Mouse (Mus musculus): Measurements from ENCODE around the gene Mkrn3. TPM values are rescaled to one million over a fixed set of nuclear protein-coding genes. Genes with fewer than 3 reads are reported as not detected.
A peak's percentile ranks its signal among the peaks of the same experiment; 100 is the strongest.

The Mkrn3 gene
- polyA plus RNA-seq, 1 experiment from 2014 or later, result 6.2 TPM

- Histone ChIP-seq H3K4me3 (ENCODE audit: low read depth, low read length) (0 out of 2 replicates have a peak overlapping the region, but pooled peaks have one; percentile 6), H3K27ac (ENCODE audit: low read length) (no peak overlapping the region), H3K4me2 (replicated peaks; ENCODE audit: low read depth, low read length) (peak overlapping the region; percentile 33), H3K9me3 (ENCODE audit: control insufficient read depth, low read depth, low read length) (no peaks in the 10 kb centered on the region), H3K27me3 (ENCODE audit: control insufficient read depth, insufficient read depth, low read length) (no peaks in the 10 kb centered on the region), H3K9ac (replicated peaks; ENCODE audit: low read depth, low read length) (no peak overlapping the region), H3K36me3 (ENCODE audit: control insufficient read depth, insufficient read depth, low read length) (no peaks in the 10 kb centered on the region), H3K4me1 (ENCODE audit: control insufficient read depth, insufficient read depth, low read length) (no peaks in the 10 kb centered on the region)
- WGBS, result 48% methylated on average over 19 of the region's 19 CpGs
- no peak for ATAC-seq (ENCODE audit: insufficient number of reproducible peaks, insufficient read depth, low FRiP score, low read depth)
These were observed 13.3 kb downstream of the Mkrn3 start for GRCm38 (mm10) chr7:62406573-62407050.

GRCm38 (mm10) chr7:62392202-62392601 lies 27.7 kb downstream of the Mkrn3 start:
- H3K4me2 ChIP-seq (replicated peaks; ENCODE audit: low read depth, low read length), result no peak overlapping the region
- no peak overlapping the region for H3K27ac ChIP-seq (ENCODE audit: low read length)
- WGBS, result 45% methylated on average over 1 of the region's 1 CpGs
- H3K9ac ChIP-seq (replicated peaks; ENCODE audit: low read depth, low read length), result no peak overlapping the region
- H3K9me3 ChIP-seq (ENCODE audit: control insufficient read depth, low read depth, low read length), result no peaks in the 10 kb centered on the region
- H3K4me3 ChIP-seq (ENCODE audit: low read depth, low read length), result no peak overlapping the region
- no peaks in the 10 kb centered on the region for H3K4me1 ChIP-seq (ENCODE audit: control insufficient read depth, insufficient read depth, low read length)
- no peaks in the 10 kb centered on the region for H3K27me3 ChIP-seq (ENCODE audit: control insufficient read depth, insufficient read depth, low read length)
- ATAC-seq (ENCODE audit: insufficient number of reproducible peaks, insufficient read depth, low FRiP score, low read depth), result no peak
- no peaks in the 10 kb centered on the region for H3K36me3 ChIP-seq (ENCODE audit: control insufficient read depth, insufficient read depth, low read length)

DNA sequence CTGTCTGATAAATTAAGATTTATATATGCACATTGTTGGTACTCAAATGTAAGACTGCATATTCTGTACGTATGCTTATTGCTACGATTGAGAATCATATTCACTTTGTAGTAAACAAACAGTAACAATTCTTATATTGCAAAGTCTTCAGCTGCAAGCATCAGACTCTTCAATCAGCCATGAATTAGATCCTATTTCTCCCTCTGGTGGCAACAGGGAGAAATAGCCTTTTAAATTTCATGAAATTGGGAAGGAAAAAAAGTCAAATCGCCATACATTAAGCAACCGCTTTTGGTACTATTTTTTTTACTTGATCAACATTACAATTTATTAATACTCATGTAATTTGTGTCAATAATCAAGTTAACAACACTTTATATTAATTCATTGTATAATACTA lies 31.6 kb downstream of the Mkrn3 start:
- no peaks in the 10 kb centered on the region for H3K36me3 ChIP-seq (ENCODE audit: control insufficient read depth, insufficient read depth, low read length)
- ATAC-seq (ENCODE audit: insufficient number of reproducible peaks, insufficient read depth, low FRiP score, low read depth), result no peak
- no peak overlapping the region for H3K9ac ChIP-seq (replicated peaks; ENCODE audit: low read depth, low read length)
- no peaks in the 10 kb centered on the region for H3K27me3 ChIP-seq (ENCODE audit: control insufficient read depth, insufficient read depth, low read length)
- H3K27ac ChIP-seq (ENCODE audit: low read length), result no peak overlapping the region
- H3K4me1 ChIP-seq (ENCODE audit: control insufficient read depth, insufficient read depth, low read length), result no peaks in the 10 kb centered on the region
- 44% methylated on average over 4 of the region's 4 CpGs for WGBS
- no peak overlapping the region for H3K4me2 ChIP-seq (replicated peaks; ENCODE audit: low read depth, low read length)
- H3K9me3 ChIP-seq (ENCODE audit: control insufficient read depth, low read depth, low read length), result no peaks in the 10 kb centered on the region
- H3K4me3 ChIP-seq (ENCODE audit: low read depth, low read length), result no peak overlapping the region

DNA sequence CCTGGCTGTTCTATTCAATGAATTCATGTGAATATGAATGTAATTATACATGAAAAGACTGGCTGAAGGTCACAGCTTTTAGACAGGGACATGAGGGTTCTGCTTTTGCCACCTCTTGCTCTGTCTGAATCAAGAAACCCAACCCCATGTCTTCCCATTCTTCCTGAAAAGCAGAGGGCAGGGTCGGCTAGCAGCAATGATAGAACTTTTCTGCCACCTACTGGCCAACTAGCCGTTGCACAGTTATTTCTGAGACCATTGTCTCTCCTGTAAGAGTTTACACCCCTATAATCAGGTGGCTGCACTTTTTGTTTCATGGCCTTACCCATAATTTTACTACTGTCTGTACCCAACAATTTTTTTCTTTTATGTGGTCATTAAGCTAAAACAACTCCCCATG lies 37.5 kb downstream of the Mkrn3 start:
- Histone ChIP-seq H3K27ac (ENCODE audit: low read length) (no peak overlapping the region), H3K9me3 (ENCODE audit: control insufficient read depth, low read depth, low read length) (no peaks in the 10 kb centered on the region; the same call in 1 of the 2 replicates), H3K4me1 (ENCODE audit: control insufficient read depth, insufficient read depth, low read length) (no peaks in the 10 kb centered on the region), H3K4me2 (replicated peaks; ENCODE audit: low read depth, low read length) (no peak overlapping the region), H3K9ac (replicated peaks; ENCODE audit: low read depth, low read length) (no peak overlapping the region), H3K4me3 (ENCODE audit: low read depth, low read length) (no peak overlapping the region), H3K27me3 (ENCODE audit: control insufficient read depth, insufficient read depth, low read length) (no peaks in the 10 kb centered on the region), H3K36me3 (ENCODE audit: control insufficient read depth, insufficient read depth, low read length) (no peaks in the 10 kb centered on the region)
- 5% methylated on average over 2 of the region's 2 CpGs for WGBS
- no peak for ATAC-seq (ENCODE audit: insufficient number of reproducible peaks, insufficient read depth, low FRiP score, low read depth)

DNA sequence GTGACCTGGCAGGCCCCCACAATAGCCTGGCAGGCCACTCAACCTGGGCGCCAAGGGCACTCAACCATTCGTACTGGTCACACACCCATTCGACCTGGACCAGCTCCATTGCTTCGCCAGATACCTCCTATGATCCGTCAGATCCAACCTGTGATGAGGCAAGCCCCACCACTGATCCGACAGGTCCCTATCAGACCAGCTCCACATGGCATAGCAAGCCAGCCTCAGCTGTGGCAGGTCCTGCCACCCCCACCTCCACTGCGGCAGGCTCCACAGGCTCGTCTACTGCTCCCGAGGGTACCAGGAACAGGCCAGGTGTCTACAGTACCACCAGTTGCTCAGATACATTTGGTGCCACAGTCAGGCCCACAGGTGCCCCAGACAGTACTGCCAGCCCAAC lies 41.4 kb downstream of the Mkrn3 start:
- Histone ChIP-seq H3K4me2 (replicated peaks; ENCODE audit: low read depth, low read length) (no peak overlapping the region), H3K36me3 (ENCODE audit: control insufficient read depth, insufficient read depth, low read length) (no peaks in the 10 kb centered on the region), H3K27ac (ENCODE audit: low read length) (no peak overlapping the region), H3K9me3 (ENCODE audit: control insufficient read depth, low read depth, low read length) (no peaks in the 10 kb centered on the region; the same call in 1 of the 2 replicates), H3K9ac (replicated peaks; ENCODE audit: low read depth, low read length) (no peak overlapping the region), H3K4me1 (ENCODE audit: control insufficient read depth, insufficient read depth, low read length) (no peaks in the 10 kb centered on the region), H3K27me3 (ENCODE audit: control insufficient read depth, insufficient read depth, low read length) (no peaks in the 10 kb centered on the region), H3K4me3 (ENCODE audit: low read depth, low read length) (no peak overlapping the region)
- 88% methylated on average over 9 of the region's 9 CpGs for WGBS
- ATAC-seq (ENCODE audit: insufficient number of reproducible peaks, insufficient read depth, low FRiP score, low read depth), result no peak; the same call in 1 of the 2 replicates

- Histone ChIP-seq H3K4me1 (ENCODE audit: control insufficient read depth, insufficient read depth, low read length) (no peaks in the 10 kb centered on the region), H3K9ac (replicated peaks; ENCODE audit: low read depth, low read length) (no peak overlapping the region; the same call in 1 of the 2 replicates), H3K36me3 (ENCODE audit: control insufficient read depth, insufficient read depth, low read length) (no peaks in the 10 kb centered on the region), H3K4me3 (ENCODE audit: low read depth, low read length) (peak overlapping the region; percentile 36), H3K9me3 (ENCODE audit: control insufficient read depth, low read depth, low read length) (no peaks in the 10 kb centered on the region; the same call in 1 of the 2 replicates), H3K4me2 (replicated peaks; ENCODE audit: low read depth, low read length) (peak overlapping the region; percentile 35), H3K27ac (ENCODE audit: low read length) (no peak overlapping the region), H3K27me3 (ENCODE audit: control insufficient read depth, insufficient read depth, low read length) (no peaks in the 10 kb centered on the region)
- 22% methylated on average over 11 of the region's 14 CpGs for WGBS
- peak; percentile 57 for ATAC-seq (ENCODE audit: insufficient number of reproducible peaks, insufficient read depth, low FRiP score, low read depth)
These were observed 42.6 kb downstream of the Mkrn3 start for GRCm38 (mm10) chr7:62377313-62377712.

- no peaks in the 10 kb centered on the region; the same call in 1 of the 2 replicates for H3K9me3 ChIP-seq (ENCODE audit: control insufficient read depth, low read depth, low read length)
- no peak within 1 kb of the TSS; the same call in 1 of the 2 replicates for H3K9ac ChIP-seq (replicated peaks; ENCODE audit: low read depth, low read length)
- H3K4me3 ChIP-seq (ENCODE audit: low read depth, low read length), result peak within 1 kb of the TSS; percentile 36
- no peak within 1 kb of the TSS for H3K27ac ChIP-seq (ENCODE audit: low read length)
- ATAC-seq (ENCODE audit: insufficient number of reproducible peaks, insufficient read depth, low FRiP score, low read depth), result peak; percentile 87
- 20% methylated on average over 31 of the region's 31 CpGs for WGBS
- H3K4me2 ChIP-seq (replicated peaks; ENCODE audit: low read depth, low read length), result peak within 1 kb of the TSS; percentile 35
- no peaks in the 10 kb centered on the region for H3K36me3 ChIP-seq (ENCODE audit: control insufficient read depth, insufficient read depth, low read length)
- H3K4me1 ChIP-seq (ENCODE audit: control insufficient read depth, insufficient read depth, low read length), result no peaks in the 10 kb centered on the region
- no peaks in the 10 kb centered on the region for H3K27me3 ChIP-seq (ENCODE audit: control insufficient read depth, insufficient read depth, low read length)
These were observed 43.2 kb downstream of the Mkrn3 start, which contains the start of gene Magel2 for GRCm38 (mm10) chr7:62376510-62377304. Gene Magel2, plus strand, starts transcription at chr7:62377010.

GRCm38 (mm10) chr7:62375658-62376057 lies 44.3 kb downstream of the Mkrn3 start:
- Histone ChIP-seq H3K4me1 (ENCODE audit: control insufficient read depth, insufficient read depth, low read length) (no peaks in the 10 kb centered on the region), H3K4me3 (ENCODE audit: low read depth, low read length) (no peak overlapping the region), H3K9me3 (ENCODE audit: control insufficient read depth, low read depth, low read length) (no peaks in the 10 kb centered on the region; the same call in 1 of the 2 replicates), H3K4me2 (replicated peaks; ENCODE audit: low read depth, low read length) (no peak overlapping the region), H3K9ac (replicated peaks; ENCODE audit: low read depth, low read length) (no peak overlapping the region), H3K27ac (ENCODE audit: low read length) (no peak overlapping the region), H3K27me3 (ENCODE audit: control insufficient read depth, insufficient read depth, low read length) (no peaks in the 10 kb centered on the region), H3K36me3 (ENCODE audit: control insufficient read depth, insufficient read depth, low read length) (no peaks in the 10 kb centered on the region)
- WGBS, result 33% methylated on average over 4 of the region's 4 CpGs
- ATAC-seq (ENCODE audit: insufficient number of reproducible peaks, insufficient read depth, low FRiP score, low read depth), result no peak
